Mouse (Mus musculus): ENCODE results near the gene Irf2bp1. TPM values are rescaled to one million over a fixed set of nuclear protein-coding genes. Genes with fewer than 3 reads are reported as not detected.

The Irf2bp1 gene
- polyA plus RNA-seq, 1 experiment from 2014 or later, result 26.5 TPM

DNA sequence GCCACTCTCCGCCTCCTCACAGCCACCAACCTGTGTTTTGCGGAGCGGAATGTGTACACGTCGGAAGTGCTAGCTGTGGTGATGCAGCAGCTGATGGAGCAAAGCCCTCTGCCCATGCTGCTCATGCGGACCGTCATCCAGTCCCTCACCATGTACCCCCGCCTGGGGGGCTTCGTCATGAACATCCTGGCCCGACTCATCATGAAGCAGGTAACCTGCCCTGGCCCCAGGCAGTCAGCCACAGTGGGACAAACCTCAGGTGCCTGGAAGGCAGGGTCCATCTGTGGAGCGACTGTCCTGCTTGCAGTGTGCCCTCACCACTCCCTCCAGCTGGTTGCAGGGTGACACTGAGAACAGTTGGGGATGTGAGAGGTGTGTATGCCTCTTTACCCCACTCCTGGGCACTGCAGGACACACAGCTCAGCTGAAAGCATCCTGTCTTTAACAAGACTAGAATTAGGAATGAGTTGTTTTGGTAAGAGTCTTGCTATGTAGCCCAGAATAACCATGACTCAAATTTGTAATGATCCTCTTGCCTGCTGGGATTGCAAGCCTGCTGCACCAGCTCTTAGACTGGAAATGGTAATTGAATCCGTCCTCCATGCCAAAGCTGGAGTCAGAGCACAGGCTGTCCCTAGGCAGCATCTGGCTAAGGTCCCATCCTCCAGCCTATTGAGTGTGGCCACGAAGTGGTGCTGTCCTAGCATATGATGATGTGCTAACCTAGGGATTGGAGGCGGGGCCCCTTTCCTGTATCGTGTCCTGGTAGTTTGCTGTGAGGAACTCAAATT lies 48.7 kb downstream of the Irf2bp1 start:
- H3K4me2 ChIP-seq, result no peak overlapping the region
- peaks cover 6% of the 10 kb centered on the region for H3K4me1 ChIP-seq (ENCODE audit: control insufficient read depth, insufficient read depth, low read length)
- no peak overlapping the region for H3K27ac ChIP-seq (ENCODE audit: low read depth, low read length)
- H3K4me3 ChIP-seq (ENCODE audit: low read depth, low read length), result no peak overlapping the region
- no peak for ATAC-seq (ENCODE audit: low FRiP score)
- no peak overlapping the region for H3K9ac ChIP-seq (ENCODE audit: low read length)
- no peaks in the 10 kb centered on the region for H3K27me3 ChIP-seq (ENCODE audit: control insufficient read depth, insufficient read depth, low read length)
- H3K36me3 ChIP-seq (ENCODE audit: control insufficient read depth, insufficient read depth, low read length), result peaks cover 30% of the 10 kb centered on the region
- no peaks in the 10 kb centered on the region for H3K9me3 ChIP-seq (ENCODE audit: control insufficient read depth, low read length)
- WGBS, result 92% methylated on average over 15 of the region's 15 CpGs
- DNase-seq (ENCODE audit: low spot score, missing footprints), result no peak

DNA sequence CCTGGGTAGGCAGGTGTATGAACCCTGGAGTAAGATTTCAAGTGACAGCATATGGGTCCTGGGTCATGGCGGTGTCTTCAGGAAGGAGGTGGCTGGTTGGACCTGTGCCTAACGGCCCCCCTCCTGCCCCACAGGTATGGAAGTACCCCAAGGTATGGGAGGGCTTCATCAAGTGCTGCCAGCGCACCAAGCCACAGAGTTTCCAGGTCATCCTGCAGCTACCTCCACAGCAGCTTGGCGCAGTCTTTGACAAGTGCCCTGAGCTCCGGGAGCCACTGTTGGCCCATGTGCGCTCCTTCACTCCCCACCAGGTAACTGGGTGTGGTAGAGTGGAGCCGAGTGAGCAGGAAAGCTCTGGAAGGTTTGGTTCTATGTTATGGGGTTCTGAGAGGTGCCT lies 49.3 kb downstream of the Irf2bp1 start:
- H3K4me1 ChIP-seq (ENCODE audit: control insufficient read depth, insufficient read depth, low read length), result peaks cover 6% of the 10 kb centered on the region
- H3K9ac ChIP-seq (ENCODE audit: low read length), result no peak overlapping the region
- no peak overlapping the region for H3K4me2 ChIP-seq
- 94% methylated on average over 7 of the region's 7 CpGs for WGBS
- no peak for ATAC-seq (ENCODE audit: low FRiP score)
- DNase-seq (ENCODE audit: low spot score, missing footprints), result peak; percentile 79
- no peak overlapping the region for H3K4me3 ChIP-seq (ENCODE audit: low read depth, low read length)
- no peaks in the 10 kb centered on the region for H3K27me3 ChIP-seq (ENCODE audit: control insufficient read depth, insufficient read depth, low read length)
- no peaks in the 10 kb centered on the region for H3K9me3 ChIP-seq (ENCODE audit: control insufficient read depth, low read length)
- H3K27ac ChIP-seq (ENCODE audit: low read depth, low read length), result no peak overlapping the region
- H3K36me3 ChIP-seq (ENCODE audit: control insufficient read depth, insufficient read depth, low read length), result peaks cover 30% of the 10 kb centered on the region

DNA sequence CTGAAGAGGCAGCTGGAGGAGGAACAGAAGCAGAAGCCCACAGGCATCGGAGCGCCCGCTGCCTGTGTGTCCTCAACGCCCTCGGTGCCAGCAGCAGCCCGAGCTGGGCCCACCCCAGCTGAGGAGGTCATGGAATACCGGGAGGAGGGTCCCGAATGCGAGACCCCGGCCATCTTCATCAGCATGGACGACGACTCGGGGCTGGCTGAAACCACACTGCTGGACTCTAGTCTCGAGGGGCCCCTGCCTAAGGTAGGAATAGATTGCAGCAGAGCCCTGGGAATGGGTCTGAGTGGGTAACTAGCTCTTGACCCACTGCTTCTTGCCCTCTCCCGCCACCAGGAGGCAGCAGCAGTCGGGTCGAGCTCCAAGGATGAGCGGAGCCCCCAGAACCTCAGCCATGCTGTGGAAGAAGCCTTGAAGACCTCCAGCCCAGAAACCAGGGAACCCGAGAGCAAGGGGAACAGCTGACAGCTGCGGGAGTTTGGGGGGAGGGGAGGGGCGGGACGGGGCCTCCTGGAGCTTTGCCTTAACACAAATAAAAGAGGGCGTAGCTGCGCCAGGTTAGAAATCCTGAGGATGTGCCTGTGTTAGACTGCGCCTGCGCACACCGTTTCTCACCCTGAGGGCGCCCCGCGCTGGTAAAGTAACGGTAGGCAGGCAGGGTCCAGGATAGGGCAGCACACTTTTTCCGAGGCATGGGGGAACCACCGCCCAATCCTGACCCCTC lies 50.4 kb downstream of the Irf2bp1 start, which contains the start of gene Rsph6a:
Rsph6a (plus strand) TSS at position 644 of the 730 bp plus-strand sequence.
- peaks cover 20% of the 10 kb centered on the region for H3K36me3 ChIP-seq (ENCODE audit: control insufficient read depth, insufficient read depth, low read length)
- peak within 1 kb of the TSS; percentile 38 for H3K4me2 ChIP-seq
- peaks cover 6% of the 10 kb centered on the region for H3K4me1 ChIP-seq (ENCODE audit: control insufficient read depth, insufficient read depth, low read length)
- DNase-seq (ENCODE audit: low spot score, missing footprints), result peak; percentile 94
- H3K27me3 ChIP-seq (ENCODE audit: control insufficient read depth, insufficient read depth, low read length), result no peaks in the 10 kb centered on the region
- H3K27ac ChIP-seq (ENCODE audit: low read depth, low read length), result no peak within 1 kb of the TSS
- ATAC-seq (ENCODE audit: low FRiP score), result peak; percentile 81
- WGBS, result 22% methylated on average over 33 of the region's 33 CpGs
- H3K4me3 ChIP-seq (ENCODE audit: low read depth, low read length), result peak within 1 kb of the TSS; percentile 22; the same call in 1 of the 2 replicates
- H3K9me3 ChIP-seq (ENCODE audit: control insufficient read depth, low read length), result no peaks in the 10 kb centered on the region
- peak within 1 kb of the TSS; percentile 35 for H3K9ac ChIP-seq (ENCODE audit: low read length)

DNA sequence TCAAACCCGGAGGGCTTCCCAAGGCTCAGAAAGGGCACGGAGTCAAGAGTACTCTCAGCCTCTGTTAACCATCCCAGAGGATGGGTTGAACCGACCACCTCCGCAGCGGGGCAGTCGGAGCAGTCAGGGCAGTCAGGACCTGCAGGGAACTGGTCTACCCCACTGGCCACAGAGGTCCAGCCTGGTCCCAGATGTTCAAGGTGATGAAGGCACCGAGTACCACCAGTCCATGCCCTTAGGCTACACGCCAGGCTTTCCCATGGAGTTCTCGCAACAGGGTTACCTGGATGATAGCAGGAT lies 50.9 kb downstream of the Irf2bp1 start:
- Histone ChIP-seq H3K9me3 (ENCODE audit: control insufficient read depth, low read length) (no peaks in the 10 kb centered on the region), H3K4me3 (ENCODE audit: low read depth, low read length) (0 out of 2 replicates have a peak overlapping the region, but pooled peaks have one; percentile 22), H3K36me3 (ENCODE audit: control insufficient read depth, insufficient read depth, low read length) (peaks cover 15% of the 10 kb centered on the region), H3K4me1 (ENCODE audit: control insufficient read depth, insufficient read depth, low read length) (peaks cover 6% of the 10 kb centered on the region), H3K9ac (ENCODE audit: low read length) (peak overlapping the region; percentile 35; the same call in 1 of the 2 replicates), H3K4me2 (peak overlapping the region; percentile 38), H3K27me3 (ENCODE audit: control insufficient read depth, insufficient read depth, low read length) (no peaks in the 10 kb centered on the region), H3K27ac (ENCODE audit: low read depth, low read length) (no peak overlapping the region)
- ATAC-seq (ENCODE audit: low FRiP score), result peak; percentile 58
- 65% methylated on average over 9 of the region's 9 CpGs for WGBS
- no peak for DNase-seq (ENCODE audit: low spot score, missing footprints)

DNA sequence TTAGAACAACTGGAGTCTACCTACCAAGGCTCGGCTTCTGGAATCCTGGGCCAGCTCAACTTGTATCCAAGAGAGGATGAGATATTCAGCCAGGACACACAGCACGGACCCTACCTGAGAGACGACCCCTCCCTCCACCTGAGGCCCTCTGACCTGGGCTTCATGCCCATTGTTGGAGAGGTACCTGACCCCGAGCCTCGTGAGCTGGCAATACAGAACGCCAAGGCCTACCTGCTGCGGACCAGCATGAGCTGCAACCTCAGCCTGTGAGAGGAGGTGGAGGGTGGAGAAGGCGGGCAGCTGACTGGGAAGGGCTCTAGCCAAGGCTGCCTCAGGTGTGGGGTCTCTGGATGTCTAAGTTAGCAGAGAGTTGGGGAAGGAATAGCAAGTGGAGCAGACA lies 51.3 kb downstream of the Irf2bp1 start:
- peaks cover 6% of the 10 kb centered on the region for H3K4me1 ChIP-seq (ENCODE audit: control insufficient read depth, insufficient read depth, low read length)
- H3K4me3 ChIP-seq (ENCODE audit: low read depth, low read length), result no peak overlapping the region
- H3K27me3 ChIP-seq (ENCODE audit: control insufficient read depth, insufficient read depth, low read length), result no peaks in the 10 kb centered on the region
- no peak overlapping the region for H3K4me2 ChIP-seq
- H3K9me3 ChIP-seq (ENCODE audit: control insufficient read depth, low read length), result no peaks in the 10 kb centered on the region
- DNase-seq (ENCODE audit: low spot score, missing footprints) (no peak), ATAC-seq (ENCODE audit: low FRiP score) (peak; percentile 6; the same call in 1 of the 2 replicates)
- no peak overlapping the region for H3K9ac ChIP-seq (ENCODE audit: low read length)
- no peak overlapping the region for H3K27ac ChIP-seq (ENCODE audit: low read depth, low read length)
- WGBS, result 93% methylated on average over 8 of the region's 8 CpGs
- H3K36me3 ChIP-seq (ENCODE audit: control insufficient read depth, insufficient read depth, low read length), result peaks cover 11% of the 10 kb centered on the region; the same call in 1 of the 2 replicates

Other genes with a start within 250 kb of the Irf2bp1 start
- gene Psg19, start 205.5 kb upstream of the Irf2bp1 start, polyA plus RNA-seq (2014; fragmentation: Nextera tagmentation; extraction: Ambion mirVana), result not detected in 2 replicates
- 0.10 TPM in 1 of 2 replicates, not detected in the other for gene Psg17, start 182.4 kb upstream of the Irf2bp1 start, polyA plus RNA-seq (2014; fragmentation: Nextera tagmentation; extraction: Ambion mirVana)
- 0.15 and 0.20 TPM in 2 replicates for gene Mill2, start 164.1 kb upstream of the Irf2bp1 start, polyA plus RNA-seq (2014; fragmentation: Nextera tagmentation; extraction: Ambion mirVana)
- 2.3 and 2.7 TPM in 2 replicates for gene Pglyrp1, start 132.7 kb upstream of the Irf2bp1 start, polyA plus RNA-seq (2014; fragmentation: Nextera tagmentation; extraction: Ambion mirVana)
- gene Ccdc61, start 93.6 kb upstream of the Irf2bp1 start, polyA plus RNA-seq (2014; fragmentation: Nextera tagmentation; extraction: Ambion mirVana), result 23.0 and 28.3 TPM in 2 replicates
- 9.1 and 9.8 TPM in 2 replicates for gene Nova2, start 78.2 kb upstream of the Irf2bp1 start, polyA plus RNA-seq (2014; fragmentation: Nextera tagmentation; extraction: Ambion mirVana)
- gene Nanos2, start 16.6 kb upstream of the Irf2bp1 start, polyA plus RNA-seq (2014; fragmentation: Nextera tagmentation; extraction: Ambion mirVana), result 0.10 TPM in 2 replicates
- gene Mypop, start 12.8 kb upstream of the Irf2bp1 start, polyA plus RNA-seq (2014; fragmentation: Nextera tagmentation; extraction: Ambion mirVana), result 3.7 and 4.0 TPM in 2 replicates
- gene Foxa3, start 19.5 kb downstream of the Irf2bp1 start, polyA plus RNA-seq (2014; fragmentation: Nextera tagmentation; extraction: Ambion mirVana), result not detected in 2 replicates
- 30.9 and 33.3 TPM in 2 replicates for gene Sympk, start 20.3 kb downstream of the Irf2bp1 start, polyA plus RNA-seq (2014; fragmentation: Nextera tagmentation; extraction: Ambion mirVana)
- gene Rsph6a, start 50.6 kb downstream of the Irf2bp1 start, polyA plus RNA-seq (2014; fragmentation: Nextera tagmentation; extraction: Ambion mirVana), result not detected in 2 replicates
- 15.2 and 16.9 TPM in 2 replicates for gene Dmwd, start 72.2 kb downstream of the Irf2bp1 start, polyA plus RNA-seq (2014; fragmentation: Nextera tagmentation; extraction: Ambion mirVana)
- 7.0 and 7.3 TPM in 2 replicates for gene Dmpk, start 79.8 kb downstream of the Irf2bp1 start, polyA plus RNA-seq (2014; fragmentation: Nextera tagmentation; extraction: Ambion mirVana)
- gene Six5, start 90.5 kb downstream of the Irf2bp1 start, polyA plus RNA-seq (2014; fragmentation: Nextera tagmentation; extraction: Ambion mirVana), result 7.0 and 8.8 TPM in 2 replicates
- gene Gm4969, start 114.3 kb downstream of the Irf2bp1 start, polyA plus RNA-seq (2014; fragmentation: Nextera tagmentation; extraction: Ambion mirVana), result 0.46 and 0.58 TPM in 2 replicates
- 9.4 and 9.5 TPM in 2 replicates for gene Fbxo46, start 115.8 kb downstream of the Irf2bp1 start, polyA plus RNA-seq (2014; fragmentation: Nextera tagmentation; extraction: Ambion mirVana)
- 10.7 and 11.4 TPM in 2 replicates for gene Qpctl, start 145.2 kb downstream of the Irf2bp1 start, polyA plus RNA-seq (2014; fragmentation: Nextera tagmentation; extraction: Ambion mirVana)
- gene Snrpd2, start 145.7 kb downstream of the Irf2bp1 start, polyA plus RNA-seq (2014; fragmentation: Nextera tagmentation; extraction: Ambion mirVana), result 156 and 160 TPM in 2 replicates
- 0.58 and 0.75 TPM in 2 replicates for gene Gipr, start 162.1 kb downstream of the Irf2bp1 start, polyA plus RNA-seq (2014; fragmentation: Nextera tagmentation; extraction: Ambion mirVana)
- gene Eml2, start 172.4 kb downstream of the Irf2bp1 start, polyA plus RNA-seq (2014; fragmentation: Nextera tagmentation; extraction: Ambion mirVana), result 1.5 and 1.9 TPM in 2 replicates
- gene Gpr4, start 208.5 kb downstream of the Irf2bp1 start, polyA plus RNA-seq (2014; fragmentation: Nextera tagmentation; extraction: Ambion mirVana), result 1.5 and 1.7 TPM in 2 replicates
- gene Opa3, start 224.3 kb downstream of the Irf2bp1 start, polyA plus RNA-seq (2014; fragmentation: Nextera tagmentation; extraction: Ambion mirVana), result 42.4 and 44.0 TPM in 2 replicates

All from midbrain, embryonic 11.5 days (tissue).